Mouse (Mus musculus) MEL (cell line): ENCODE data around the gene Itk. TPM values are rescaled to one million over a fixed set of nuclear protein-coding genes. Genes with fewer than 3 reads are reported as not detected.

ENCODE experiments used
- DNase-seq: peaks from one replicate; pipeline ENCODE4 v3.0.0; 2011; ENCODE audit warnings: low read depth, low spot score
- H3K27ac ChIP-seq: 2 replicates; pipeline ENCODE4 v1.5.1; 2012; ENCODE audit warnings: low read depth, mild to moderate bottlenecking, control low read depth, low read length, moderate library complexity; ENCODE audit not compliant: control insufficient read depth
- H3K27me3 ChIP-seq, 2 experiments: fragments of 150-350 bp in 1 of 2; sonication (generic) in 1 of 2; 2 replicates each; pipeline ENCODE4 v1.6.1; 2012; ENCODE audit warnings: low read length in 2 of 2, mild to moderate bottlenecking in 2 of 2, improper control_type of control experiment in 1 of 2, moderate library complexity in 1 of 2; ENCODE audit not compliant: insufficient read depth in 2 of 2, control insufficient read depth in 1 of 2
- H3K36me3 ChIP-seq, 2 experiments: 2 replicates each; pipeline ENCODE4 v1.6.1; 2012 to 2014; ENCODE audit warnings: low read length in 2 of 2, improper control_type of control experiment in 1 of 2, inconsistent platforms in 1 of 2, mild to moderate bottlenecking in 1 of 2; ENCODE audit not compliant: insufficient read depth in 2 of 2, control insufficient read depth in 1 of 2
- H3K4me1 ChIP-seq, 2 experiments: fragments of 150-350 bp in 1 of 2; sonication (generic) in 1 of 2; 2 replicates each; pipeline ENCODE4 v1.6.1; 2012; ENCODE audit warnings: low read length in 2 of 2, improper control_type of control experiment in 1 of 2, mild to moderate bottlenecking in 1 of 2; ENCODE audit not compliant: insufficient read depth in 2 of 2, control insufficient read depth in 1 of 2
- H3K4me3 ChIP-seq, 2 experiments: fragments of 150-350 bp in 1 of 2; sonication (generic) in 1 of 2; 2 replicates each; pipeline ENCODE4 v1.5.1; 2012; ENCODE audit warnings: low read depth in 2 of 2, low read length in 2 of 2, mild to moderate bottlenecking in 2 of 2, moderate library complexity in 2 of 2, control low read depth in 1 of 2, improper control_type of control experiment in 1 of 2; ENCODE audit not compliant: control insufficient read depth in 1 of 2, insufficient read depth in 1 of 2
- H3K79me2 ChIP-seq: 2 replicates; pipeline ENCODE4 v1.6.1; 2012; ENCODE audit warnings: mild to moderate bottlenecking, low read length, moderate library complexity; ENCODE audit not compliant: control insufficient read depth, poor library complexity, insufficient read depth
- H3K9ac ChIP-seq: 2 replicates; pipeline ENCODE4 v1.6.1; 2012; ENCODE audit warnings: low read depth, mild to moderate bottlenecking, control low read depth, low read length, moderate library complexity; ENCODE audit not compliant: control insufficient read depth, poor library complexity, severe bottlenecking
- H3K9me3 ChIP-seq: fragments of 150-350 bp; sonication (generic); replicated peaks from 2 replicates; pipeline ENCODE4 v1.6.1; 2012; ENCODE audit warnings: mild to moderate bottlenecking, low read length, improper control_type of control experiment, moderate library complexity; ENCODE audit not compliant: insufficient read depth
- CHD2 ChIP-seq: IDR thresholded peaks from 2 replicates; pipeline ENCODE4 v1.6.1; 2011; ENCODE audit warnings: low read length, improper control_type of control experiment
- CTCF ChIP-seq, 3 experiments: IDR thresholded peaks in 2 of 3; conservative IDR thresholded peaks in 1 of 3; 2 replicates each; pipeline ENCODE4 v1.5.1; 2011 to 2012; ENCODE audit warnings: low read length in 3 of 3, low read depth in 2 of 3, mild to moderate bottlenecking in 2 of 3, improper control_type of control experiment in 1 of 3, inconsistent platforms in 1 of 3, mixed read lengths in 1 of 3, moderate library complexity in 1 of 3; ENCODE audit not compliant: control insufficient read depth in 1 of 3, insufficient read depth in 1 of 3, poor library complexity in 1 of 3, severe bottlenecking in 1 of 3
- EP300 ChIP-seq, 2 experiments: IDR thresholded peaks; 2 replicates each; pipeline ENCODE4 v1.6.1; 2011; ENCODE audit warnings: improper control_type of control experiment in 2 of 2, low read length in 2 of 2, low read depth in 1 of 2, mild to moderate bottlenecking in 1 of 2
- ETS1 ChIP-seq: IDR thresholded peaks from 2 replicates; pipeline ENCODE4 v1.6.1; 2012; ENCODE audit warnings: low read depth, mild to moderate bottlenecking, inconsistent platforms, low read length, improper control_type of control experiment, moderate library complexity
- GATA1 ChIP-seq: IDR thresholded peaks from 2 replicates; pipeline ENCODE4 v1.6.1; 2011; ENCODE audit warnings: low read depth, low read length, improper control_type of control experiment
- JUND ChIP-seq: IDR thresholded peaks from 2 replicates; pipeline ENCODE4 v1.6.1; 2011; ENCODE audit warnings: low read depth, mild to moderate bottlenecking, improper control_type of control experiment, low read length
- KAT2A ChIP-seq: conservative IDR thresholded peaks from 2 replicates; pipeline ENCODE4 v1.6.1; 2012; ENCODE audit warnings: low read depth, low read length, improper control_type of control experiment, inconsistent platforms
- MAFK ChIP-seq: IDR thresholded peaks from 2 replicates; pipeline ENCODE4 v1.6.1; 2011; ENCODE audit warnings: low read depth, mild to moderate bottlenecking, low read length, improper control_type of control experiment, borderline replicate concordance
- MEF2A ChIP-seq: IDR thresholded peaks from 2 replicates; pipeline ENCODE4 v1.6.1; 2014; ENCODE audit warnings: low read depth, mild to moderate bottlenecking, inconsistent platforms, low read length, improper control_type of control experiment; ENCODE audit not compliant: poor library complexity, insufficient replicate concordance, severe bottlenecking; ENCODE audit errors: extremely low read depth
- MXI1 ChIP-seq: IDR thresholded peaks from 2 replicates; pipeline ENCODE4 v1.6.1; 2011; ENCODE audit warnings: mild to moderate bottlenecking, low read depth, low read length, improper control_type of control experiment
- MYB ChIP-seq: IDR thresholded peaks from 2 replicates; pipeline ENCODE4 v1.6.1; 2011; ENCODE audit warnings: mild to moderate bottlenecking, low read depth, low read length, improper control_type of control experiment
- NELFE ChIP-seq: IDR thresholded peaks from 2 replicates; pipeline ENCODE4 v1.6.1; 2011; ENCODE audit warnings: low read depth, low read length, improper control_type of control experiment
- NRF1 ChIP-seq: IDR thresholded peaks from 2 replicates; pipeline ENCODE4 v1.6.1; 2014; ENCODE audit warnings: low read depth, mild to moderate bottlenecking, inconsistent platforms, low read length, improper control_type of control experiment, moderate library complexity; ENCODE audit not compliant: poor library complexity, insufficient read depth, severe bottlenecking
- POLR2AphosphoS2 ChIP-seq: IDR thresholded peaks from 2 replicates; pipeline ENCODE4 v1.6.1; 2011; ENCODE audit warnings: low read length, improper control_type of control experiment
- POLR2AphosphoS5 ChIP-seq: IDR thresholded peaks from 2 replicates; pipeline ENCODE4 v1.6.1; 2012; ENCODE audit warnings: low read depth, borderline replicate concordance, mild to moderate bottlenecking, inconsistent platforms, low read length, moderate library complexity, mixed read lengths
- RAD21 ChIP-seq: IDR thresholded peaks from 2 replicates; pipeline ENCODE4 v1.6.1; 2011; ENCODE audit warnings: mild to moderate bottlenecking, low read depth, low read length, improper control_type of control experiment
- RCOR1 ChIP-seq: IDR thresholded peaks from 2 replicates; pipeline ENCODE4 v1.6.1; 2012; ENCODE audit warnings: low read depth, mild to moderate bottlenecking, inconsistent platforms, low read length, improper control_type of control experiment
- SIN3A ChIP-seq: IDR thresholded peaks from 2 replicates; pipeline ENCODE4 v1.6.1; 2012; ENCODE audit warnings: low read length, improper control_type of control experiment, inconsistent platforms
- SMC3 ChIP-seq: IDR thresholded peaks from 2 replicates; pipeline ENCODE4 v1.6.1; 2011; ENCODE audit warnings: low read depth, low read length, improper control_type of control experiment
- TAL1 ChIP-seq: IDR thresholded peaks from 2 replicates; pipeline ENCODE4 v1.6.1; 2012; ENCODE audit warnings: mild to moderate bottlenecking, inconsistent platforms, low read length, moderate library complexity, mixed read lengths
- TBP ChIP-seq: IDR thresholded peaks from 2 replicates; pipeline ENCODE4 v1.8.0; 2011; ENCODE audit warnings: low read depth, low read length, improper control_type of control experiment
- USF1 ChIP-seq: IDR thresholded peaks from 2 replicates; pipeline ENCODE4 v1.6.1; 2014; ENCODE audit warnings: low read depth, mild to moderate bottlenecking, inconsistent platforms, low read length, improper control_type of control experiment, moderate library complexity
- ZNF384 ChIP-seq: IDR thresholded peaks from 2 replicates; pipeline ENCODE4 v1.6.1; 2012; ENCODE audit warnings: low read depth, mild to moderate bottlenecking, inconsistent platforms, low read length, improper control_type of control experiment
- polyA plus RNA-seq, 2 experiments: library from polyadenylated mRNA; stranded (reverse) in 1 of 2; unstranded in 1 of 2; fragments of >175 nt in 1 of 2; fragments of >200 nt in 1 of 2; gene quantifications; 2 replicates each; pipeline versions ENCODE4 v1.2.1 to v1.2.4; 2012; ENCODE audit warnings: low replicate concordance in 2 of 2, low read depth in 1 of 2; ENCODE audit not compliant: insufficient read length in 2 of 2, insufficient read depth in 1 of 2, missing spikeins in 1 of 2
- total RNA-seq: library from RNA; depleted of rRNA; stranded (reverse); fragments of 300-350 nt; gene quantifications from 2 replicates; pipeline ENCODE4 v1.2.3, GENCODE M21; 2012

The Itk gene
- total and polyA plus RNA-seq, 3 experiments, result not detected

DNA sequence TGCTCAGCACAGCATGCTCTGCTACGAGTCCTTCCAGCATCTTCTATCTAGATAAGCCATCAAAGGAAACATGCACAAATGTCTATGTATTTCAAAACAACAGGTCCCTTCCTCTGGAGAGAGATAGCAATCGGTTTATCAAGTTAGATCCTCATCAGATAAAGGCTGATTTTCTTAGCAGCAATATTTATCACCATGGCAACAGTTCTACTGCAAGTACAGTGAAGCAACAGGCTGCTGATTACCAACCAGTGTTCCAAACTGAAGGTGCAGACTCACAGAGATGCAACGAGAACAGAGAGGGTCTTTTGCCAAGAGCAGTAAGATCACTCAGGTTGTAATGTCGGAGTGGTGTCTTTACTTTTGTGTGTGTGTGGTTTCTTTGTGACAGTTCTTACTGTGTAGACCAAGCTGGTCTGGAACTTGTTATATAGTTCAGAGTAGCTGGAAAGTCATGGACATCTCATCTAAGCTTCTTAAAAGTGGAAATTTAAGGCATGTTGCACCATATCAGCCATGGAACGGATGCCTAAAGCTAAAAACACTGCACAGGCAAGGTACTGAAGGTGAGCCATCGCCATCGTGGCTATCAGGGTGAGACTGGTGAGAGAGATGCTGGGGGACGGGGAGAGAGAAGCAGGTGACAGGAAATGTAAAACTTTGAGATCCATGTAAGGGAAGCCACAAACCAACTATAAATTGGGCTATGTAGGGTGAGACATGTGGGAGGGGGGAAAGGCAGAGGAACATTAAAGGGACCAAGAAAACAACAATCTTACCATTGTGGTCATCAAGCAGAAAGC is 32.0 kb upstream of the Itk start:
- TF ChIP-seq JUND, result no peak
- TF ChIP-seq TAL1, result no peak
- no peak for TF ChIP-seq POLR2AphosphoS5
- TF ChIP-seq ETS1, result no peak
- no peak for TF ChIP-seq CHD2
- TF ChIP-seq MAFK, result no peak
- no peaks in the 10 kb centered on the region for H3K79me2 ChIP-seq
- H3K9ac ChIP-seq, result no peak overlapping the region
- no peaks in the 10 kb centered on the region for H3K36me3 ChIP-seq
- no peaks in the 10 kb centered on the region for H3K9me3 ChIP-seq
- H3K4me1 ChIP-seq, result no peaks in the 10 kb centered on the region
- H3K27ac ChIP-seq, result no peak overlapping the region
- DNase-seq, result no peak
- no peak overlapping the region for H3K4me3 ChIP-seq
- H3K27me3 ChIP-seq, result peaks cover 3 to 4% of the 10 kb centered on the region in 2 experiments; a peak in 3 of 4 replicates

DNA sequence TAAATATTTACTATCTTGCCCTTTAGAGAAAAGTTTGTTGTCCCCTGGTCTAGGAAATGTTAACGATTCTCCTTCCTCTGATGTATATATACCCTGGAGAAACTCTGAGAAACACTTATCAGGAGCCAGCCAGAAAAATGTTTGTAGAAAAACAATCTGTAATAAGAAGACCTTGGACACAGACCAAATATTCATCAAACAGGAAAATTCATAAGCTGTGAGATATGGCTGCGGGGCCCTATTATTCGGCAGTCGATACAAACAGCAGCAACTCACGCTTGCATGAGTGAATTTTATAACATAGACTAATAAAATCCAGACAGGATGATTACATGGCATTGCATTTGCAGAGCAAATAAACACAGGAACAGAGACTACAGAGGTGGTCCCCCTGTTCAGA is 29.5 kb upstream of the Itk start:
- H3K4me3 ChIP-seq, result no peak overlapping the region
- no peak for DNase-seq
- no peaks in the 10 kb centered on the region for H3K4me1 ChIP-seq
- H3K9me3 ChIP-seq, result no peaks in the 10 kb centered on the region
- H3K9ac ChIP-seq, result no peak overlapping the region
- H3K36me3 ChIP-seq, result no peaks in the 10 kb centered on the region
- H3K27me3 ChIP-seq, result peaks cover 0 to 5% of the 10 kb centered on the region in 2 experiments; a peak in 3 of 4 replicates
- H3K27ac ChIP-seq, result no peak overlapping the region
- no peaks in the 10 kb centered on the region for H3K79me2 ChIP-seq
- TF ChIP-seq POLR2AphosphoS5, result no peak
- no peak for TF ChIP-seq SIN3A
- no peak for TF ChIP-seq MAFK
- no peak for TF ChIP-seq POLR2AphosphoS2
- TF ChIP-seq KAT2A, result no peak
- TF ChIP-seq EP300 (IDR thresholded peaks at IDR 0.05; ENCODE audit: low read depth in 1 of 2, low read length in 2 of 2), result no peak
- TF ChIP-seq NELFE, result no peak
- TF ChIP-seq MEF2A, result no peak
- TF ChIP-seq ZNF384, result no peak
- TF ChIP-seq TAL1, result no peak

DNA sequence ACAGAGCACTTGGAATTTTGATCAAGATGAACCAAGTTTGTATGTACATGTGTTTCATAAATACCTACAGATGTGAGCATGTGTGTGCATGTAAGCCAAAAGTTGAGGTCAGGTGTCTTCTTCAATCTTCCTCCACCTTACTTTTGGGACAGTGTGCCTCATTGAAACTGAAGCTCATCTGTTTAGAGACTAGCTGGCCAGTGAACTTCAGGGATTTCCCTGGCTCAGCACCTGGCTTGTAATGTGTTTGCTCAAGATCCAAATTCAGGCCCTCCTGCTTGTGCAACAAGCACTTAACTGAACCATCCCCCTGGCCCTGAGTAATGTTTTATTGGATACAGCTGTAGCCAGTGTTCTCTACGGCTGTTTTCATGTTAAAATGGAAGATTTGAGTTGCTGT is 29.1 kb upstream of the Itk start:
- Histone ChIP-seq H3K27ac (no peak overlapping the region), H3K4me3 (no peak overlapping the region), H3K9me3 (no peaks in the 10 kb centered on the region), H3K4me1 (no peaks in the 10 kb centered on the region), H3K36me3 (no peaks in the 10 kb centered on the region), H3K9ac (no peak overlapping the region), H3K27me3 (peaks cover 0 to 3% of the 10 kb centered on the region in 2 experiments; a peak in 2 of 4 replicates), H3K79me2 (no peaks in the 10 kb centered on the region)
- no peak for TF ChIP-seq NELFE
- TF ChIP-seq RAD21, result no peak
- TF ChIP-seq MYB, result no peak
- no peak for TF ChIP-seq NRF1
- no peak for TF ChIP-seq MXI1
- no peak for TF ChIP-seq GATA1
- TF ChIP-seq TBP, result no peak
- no peak for TF ChIP-seq CTCF (IDR thresholded peaks at IDR 0.05 in 2 of 3, conservative IDR thresholded peaks at IDR 0.05 in 1 of 3; ENCODE audit: control insufficient read depth in 1 of 3, insufficient read depth in 1 of 3, low read depth in 2 of 3, low read length in 3 of 3, poor library complexity in 1 of 3, severe bottlenecking in 1 of 3)
- TF ChIP-seq USF1, result no peak
- no peak for TF ChIP-seq RCOR1
- no peak for TF ChIP-seq SMC3
- no peak for DNase-seq
